Mouse (Mus musculus) bone marrow, adult 2 months (tissue): Measurements from ENCODE around the gene Apol11a. TPM values are rescaled to one million over a fixed set of nuclear protein-coding genes. Genes with fewer than 3 reads are reported as not detected.
"Not testable (repeated sequence)": the region's sequence is repeated elsewhere in the genome, so short reads cannot be mapped to it uniquely, and the experiment has no call there.

Experiments
- H3K27ac ChIP-seq: fragments of 200-500 bp; 2 replicates; pipeline ENCODE4 v1.5.1; 2012; ENCODE audit warnings: low read depth, mild to moderate bottlenecking, control low read depth, inconsistent platforms, low read length; ENCODE audit not compliant: control insufficient read depth, poor library complexity, insufficient read depth
- H3K4me1 ChIP-seq: fragments of 200-500 bp; 2 replicates; pipeline ENCODE4 v1.6.1; 2011; ENCODE audit warnings: low read length; ENCODE audit not compliant: control insufficient read depth, insufficient read depth
- H3K4me3 ChIP-seq: fragments of 200-500 bp; replicated peaks from 2 replicates; pipeline ENCODE3; 2011; ENCODE audit warnings: mild to moderate bottlenecking, low read depth, low read length, control low read depth; ENCODE audit not compliant: control insufficient read depth
- CTCF ChIP-seq: fragments of 200-500 bp; IDR thresholded peaks from 2 replicates; pipeline ENCODE4 v1.5.1; 2011; ENCODE audit warnings: low read length, control low read depth; ENCODE audit not compliant: control insufficient read depth, insufficient read depth
- POLR2A ChIP-seq: fragments of 200-500 bp; IDR thresholded peaks from 2 replicates; pipeline ENCODE4 v1.6.1; 2011; ENCODE audit warnings: low read depth, mild to moderate bottlenecking, control low read depth, low read length, borderline replicate concordance; ENCODE audit not compliant: control insufficient read depth
- WGBS: fragments of 180-500 bp; shearing (Covaris S2); methylation state at CpG from one replicate; pipeline ENCODE4 v1.1.7; 2018; 5-methylcytosine and 5-hydroxymethylcytosine counted together
- polyA plus RNA-seq: library from polyadenylated mRNA; stranded (reverse); fragments of >200 nt; gene quantifications from 2 replicates; pipeline ENCODE4 v1.2.4, GENCODE M21; 2011; ENCODE audit warnings: low replicate concordance; ENCODE audit not compliant: missing spikeins, insufficient read depth, insufficient read length

Gene Apol11a
- polyA plus RNA-seq, result 4.4 and 4.6 TPM in 2 replicates

DNA sequence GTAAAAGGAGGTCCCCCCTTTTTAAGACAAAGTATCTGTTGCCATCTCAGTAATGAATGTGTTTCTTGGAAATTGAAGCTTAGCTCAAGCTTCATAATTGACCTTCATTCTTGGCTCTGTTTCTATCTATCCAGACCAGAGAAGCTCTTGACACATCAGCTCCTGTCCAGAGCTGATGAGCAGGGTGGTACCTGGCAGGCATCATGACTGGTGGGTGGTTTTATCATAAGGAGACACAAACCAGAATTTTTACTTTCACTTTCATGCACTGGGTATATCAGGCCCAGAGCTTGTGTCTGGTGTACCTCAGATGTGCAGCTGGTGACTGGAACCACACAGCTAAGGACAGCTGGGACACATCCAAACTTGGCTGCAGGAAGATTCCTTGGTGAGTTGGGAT, at the start of gene Apol11a:
Gene Apol11a (plus strand): TSS at position 306 of the 400 bp plus-strand sequence.
- H3K4me1 ChIP-seq, H3K27ac ChIP-seq, H3K4me3 ChIP-seq: not testable (repeated sequence)

DNA sequence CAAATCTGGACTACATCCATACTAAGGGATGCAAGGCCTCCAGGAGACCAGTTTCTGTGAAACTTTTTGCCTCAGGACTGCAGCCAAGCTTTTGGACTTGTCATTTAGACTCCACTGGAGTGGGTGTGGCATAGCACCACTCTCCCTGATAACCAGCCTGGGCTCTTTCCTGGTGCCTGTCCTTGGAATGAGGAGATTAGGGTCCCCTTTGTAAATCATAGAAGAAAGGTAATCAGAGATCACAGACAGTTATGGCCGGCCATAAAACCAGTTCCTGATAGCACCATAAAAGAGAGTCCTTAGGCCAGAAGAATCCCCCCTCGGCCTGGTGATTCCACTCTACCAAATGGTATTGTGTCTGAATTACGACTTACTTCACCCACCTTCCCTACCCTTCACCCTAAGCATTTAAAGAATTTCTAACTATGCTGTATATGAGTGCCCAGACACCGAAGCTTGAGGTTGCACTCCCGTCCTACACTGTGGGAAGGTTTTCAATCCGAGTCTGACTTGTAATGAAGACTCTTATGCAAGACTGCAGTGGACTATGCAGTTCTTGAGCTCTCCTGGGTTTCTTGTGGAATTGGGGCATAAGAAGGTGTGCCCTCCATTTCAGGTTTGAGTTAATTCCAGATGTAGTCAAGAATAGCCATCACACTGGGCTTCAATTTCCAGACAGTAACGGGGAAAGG, 33.2 kb upstream of the Apol11a start:
- 59% methylated on average over 7 of the region's 7 CpGs for WGBS
- not testable (repeated sequence) for H3K27ac ChIP-seq, H3K4me3 ChIP-seq, H3K4me1 ChIP-seq

- H3K4me3 ChIP-seq, H3K27ac ChIP-seq, H3K4me1 ChIP-seq: not testable (repeated sequence)
- WGBS, result 64% methylated on average over 2 of the region's 2 CpGs
These were observed 31.4 kb upstream of the Apol11a start, which contains the start of gene Apol10a for GRCm38 (mm10) chr15:77476693-77477092. TSS of gene Apol10a (plus strand) at chr15:77477047.

DNA sequence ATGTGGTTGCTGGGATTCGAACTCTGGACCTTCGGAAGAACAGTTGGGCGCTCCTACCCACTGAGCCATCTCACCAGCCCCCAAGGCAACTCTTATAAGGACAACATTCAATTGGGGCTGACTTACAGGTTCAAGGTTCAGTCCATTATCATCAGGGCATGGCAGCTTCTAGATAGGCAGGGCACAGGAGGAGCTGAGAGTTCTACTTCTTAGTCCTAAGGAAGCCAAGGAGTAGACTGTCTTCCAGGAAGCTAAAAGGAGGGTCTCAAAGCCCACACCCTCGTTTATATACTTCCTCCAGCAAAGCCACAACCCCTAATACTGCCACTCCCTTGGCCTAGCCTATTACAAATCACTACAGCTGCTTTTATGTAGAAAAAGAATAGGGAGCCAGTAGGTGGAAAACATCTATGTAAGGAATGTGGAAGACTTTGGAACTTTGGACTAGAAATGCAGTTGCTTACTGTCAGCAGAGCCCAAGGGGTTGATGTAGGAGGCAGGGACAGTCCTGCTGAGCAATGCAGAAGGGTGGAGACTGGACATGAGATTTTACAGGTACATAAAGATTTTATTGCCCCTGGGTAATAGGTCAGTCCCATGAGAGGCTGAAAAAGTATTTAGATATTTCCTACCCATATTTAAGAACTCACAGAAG, 25.8 kb upstream of the Apol11a start:
- WGBS, result 50% methylated on average over 4 of the region's 4 CpGs
- Histone ChIP-seq H3K27ac (no peak overlapping the region), H3K4me1 (no peaks in the 10 kb centered on the region), H3K4me3 (no peak overlapping the region)
- no peak for TF ChIP-seq POLR2A
- TF ChIP-seq CTCF, result no peak

GRCm38 (mm10) chr15:77493181-77493580, 14.9 kb upstream of the Apol11a start:
- not testable (repeated sequence) for H3K27ac ChIP-seq, H3K4me1 ChIP-seq, H3K4me3 ChIP-seq
- WGBS, result no CpG with 5 or more reads among the region's 1 CpGs

DNA sequence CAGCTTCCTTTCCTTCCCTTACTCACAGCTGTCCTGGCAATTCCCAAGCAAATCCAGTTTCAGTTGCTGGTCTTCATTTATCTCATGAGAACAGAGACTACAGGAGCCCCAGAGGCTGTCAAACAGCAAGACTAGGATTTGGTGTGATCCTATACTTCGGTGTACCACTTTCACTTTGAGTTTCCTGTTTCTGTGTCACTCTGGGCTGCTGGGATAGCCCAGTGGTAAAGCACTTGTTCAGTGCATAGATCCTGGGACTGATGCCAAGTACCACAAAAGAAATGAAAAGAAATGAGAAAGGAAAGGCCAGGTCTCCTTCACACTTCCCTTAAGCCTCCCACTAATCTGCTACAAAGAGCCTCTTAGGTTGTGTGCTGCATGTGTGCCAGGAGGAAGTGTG, 13.4 kb upstream of the Apol11a start:
- not testable (repeated sequence) for H3K4me1 ChIP-seq, H3K27ac ChIP-seq, H3K4me3 ChIP-seq
- WGBS, result 3% methylated on average over 1 of the region's 1 CpGs

GRCm38 (mm10) chr15:77520596-77520995, 12.5 kb downstream of the Apol11a start:
- not testable (repeated sequence) for H3K4me1 ChIP-seq, H3K4me3 ChIP-seq, H3K27ac ChIP-seq
- WGBS, result 56% methylated on average over 4 of the region's 4 CpGs

GRCm38 (mm10) chr15:77523186-77523843, 15.2 kb downstream of the Apol11a start:
- 15% methylated on average over 6 of the region's 6 CpGs for WGBS
- not testable (repeated sequence) for H3K4me3 ChIP-seq, H3K4me1 ChIP-seq, H3K27ac ChIP-seq
- peak; percentile 35 for TF ChIP-seq CTCF

DNA sequence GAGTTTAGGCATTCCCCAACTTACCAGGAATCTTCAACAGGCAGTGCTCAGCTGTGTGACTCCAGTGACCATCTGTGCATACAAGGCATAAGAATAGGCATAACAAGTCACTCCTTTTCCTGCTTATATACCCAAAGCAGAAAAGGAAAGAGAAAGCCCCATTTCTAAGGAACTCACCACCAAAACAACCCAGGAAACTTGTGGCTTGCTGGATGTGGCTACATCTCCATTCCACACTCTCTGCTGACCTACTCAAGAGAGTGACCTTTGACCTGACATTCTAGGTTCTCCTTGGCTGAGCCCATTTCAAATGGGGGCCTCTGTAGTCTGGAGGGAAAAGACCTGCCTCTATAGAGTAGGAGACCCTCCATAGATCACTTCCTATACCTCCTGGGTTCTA, 25.1 kb downstream of the Apol11a start, which contains the start of gene Apol7c:
Gene Apol7c (minus strand): TSS at position 101 of the 400 bp plus-strand sequence.
- Histone ChIP-seq H3K4me1 (no peaks in the 10 kb centered on the region), H3K4me3 (no peak within 1 kb of the TSS), H3K27ac (no peak within 1 kb of the TSS)
- TF ChIP-seq CTCF, result no peak
- TF ChIP-seq POLR2A, result no peak

- WGBS, result 29% methylated on average over 1 of the region's 1 CpGs
- not testable (repeated sequence) for H3K27ac ChIP-seq, H3K4me3 ChIP-seq, H3K4me1 ChIP-seq
These were observed 31.1 kb downstream of the Apol11a start for GRCm38 (mm10) chr15:77539221-77539620.
